Mouse (Mus musculus) frontal cortex, postnatal 36 days (tissue): ENCODE measurements around the gene Micall1.

ENCODE experiments used
- DNase-seq, 2 experiments: peaks; one replicate each; pipeline ENCODE4 v3.0.0; 2022; ENCODE audit warnings: low spot score in 2 of 2

Gene Micall1

GRCm38 (mm10) chr15:79108421-79109320, at the start of gene Micall1:
Gene Micall1 (plus strand): TSS chr15:79108898.
- peak; percentile 30 to 35 for DNase-seq

GRCm38 (mm10) chr15:79060887-79061565, 47.7 kb upstream of the Micall1 start:
- no peak for DNase-seq

GRCm38 (mm10) chr15:79062376-79063159, 46.1 kb upstream of the Micall1 start, which contains the start of gene Ankrd54:
Gene Ankrd54 (minus strand): TSS chr15:79062893.
- DNase-seq: peak; percentile 97 to 99

GRCm38 (mm10) chr15:79063160-79063740, 45.4 kb upstream of the Micall1 start:
- no peak for DNase-seq

- DNase-seq: no peak
Measured at GRCm38 (mm10) chr15:79065086-79065770, 43.5 kb upstream of the Micall1 start.

- no peak for DNase-seq
Measured at GRCm38 (mm10) chr15:79066276-79066675, 42.4 kb upstream of the Micall1 start.

- DNase-seq: no peak
Measured at GRCm38 (mm10) chr15:79067631-79068030, 41.1 kb upstream of the Micall1 start.

- DNase-seq: no peak
Measured at GRCm38 (mm10) chr15:79068416-79068815, 40.3 kb upstream of the Micall1 start.

GRCm38 (mm10) chr15:79071117-79072039, 37.3 kb upstream of the Micall1 start:
- DNase-seq: peak; percentile 27 to 38

- no peak for DNase-seq
Measured at GRCm38 (mm10) chr15:79073752-79074151, 34.9 kb upstream of the Micall1 start.

GRCm38 (mm10) chr15:79074446-79074845, 34.3 kb upstream of the Micall1 start:
- DNase-seq: no peak

GRCm38 (mm10) chr15:79074913-79075532, 33.7 kb upstream of the Micall1 start, which contains the start of gene Eif3l:
Gene Eif3l (plus strand): TSS chr15:79075179.
- DNase-seq: peak; percentile 85 to 87

GRCm38 (mm10) chr15:79075658-79076365, 32.9 kb upstream of the Micall1 start:
- no peak for DNase-seq

- DNase-seq: no peak
Measured at GRCm38 (mm10) chr15:79079567-79079966, 29.1 kb upstream of the Micall1 start.

GRCm38 (mm10) chr15:79092284-79092683, 16.4 kb upstream of the Micall1 start:
- no peak for DNase-seq

- DNase-seq: peak in 1 of 2 experiments; percentile 55
Measured at GRCm38 (mm10) chr15:79093083-79093839, 15.4 kb upstream of the Micall1 start.

GRCm38 (mm10) chr15:79095483-79095882, 13.2 kb upstream of the Micall1 start:
- no peak for DNase-seq

GRCm38 (mm10) chr15:79096556-79096955, 12.1 kb upstream of the Micall1 start:
- no peak for DNase-seq
